Mouse (Mus musculus) megakaryocyte-erythroid progenitor cell, adult 5-6 weeks (primary cell): Measurements from ENCODE around the gene Cdyl2. TPM values are rescaled to one million over a fixed set of nuclear protein-coding genes. Genes with fewer than 3 reads are reported as not detected.
A peak's percentile ranks its signal among the peaks of the same experiment; 100 is the strongest.

Experiments
- ATAC-seq: replicated peaks from 2 replicates; pipeline ENCODE4 v1.8.0; 2016; ENCODE audit warnings: mild to moderate bottlenecking, inconsistent platforms; ENCODE audit not compliant: severe bottlenecking, poor library complexity, low FRiP score, low TSS enrichment
- total RNA-seq, 2 experiments: library from RNA; stranded (forward) in 1 of 2; stranded (reverse) in 1 of 2; fragments of 200-1000, 215-1000 nt in 1 of 2; fragments of >200 nt in 1 of 2; fragmentation: Nextera tagmentation in 1 of 2; gene quantifications; 2 replicates each; pipeline ENCODE4 v1.2.3; 2014 to 2017

The Cdyl2 gene
- total RNA-seq, 2 experiments from 2014 or later, result 2.4 to 3.6 TPM

DNA sequence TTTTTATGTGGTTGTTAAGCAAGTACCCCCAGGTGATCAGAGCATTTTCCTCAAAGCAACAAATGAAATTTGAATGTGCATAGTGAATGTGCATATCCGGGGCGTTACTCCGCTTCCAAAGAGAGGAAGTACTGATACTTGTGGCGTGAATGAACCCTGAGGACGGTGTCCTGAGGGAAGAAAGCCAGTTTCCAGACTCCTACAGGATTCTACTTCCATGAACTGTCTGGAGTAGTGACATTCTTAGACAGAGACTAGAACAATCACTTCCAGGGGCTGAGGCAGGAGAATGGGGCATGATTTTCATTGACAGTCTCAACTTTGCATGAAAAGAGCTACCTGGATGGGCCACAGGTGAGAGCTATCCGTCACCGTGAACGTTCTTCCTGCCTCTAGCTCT lies 59.3 kb downstream of the Cdyl2 start:
- no peak for ATAC-seq

- no peak for ATAC-seq
Observed at GRCm38 (mm10) chr8:116673052-116673451, 59.7 kb downstream of the Cdyl2 start.

GRCm38 (mm10) chr8:116671543-116671942 lies 61.2 kb downstream of the Cdyl2 start:
- no peak for ATAC-seq

GRCm38 (mm10) chr8:116670604-116671003 lies 62.2 kb downstream of the Cdyl2 start:
- 0 out of 2 replicates have a peak, but pooled peaks have one; percentile 30 for ATAC-seq

DNA sequence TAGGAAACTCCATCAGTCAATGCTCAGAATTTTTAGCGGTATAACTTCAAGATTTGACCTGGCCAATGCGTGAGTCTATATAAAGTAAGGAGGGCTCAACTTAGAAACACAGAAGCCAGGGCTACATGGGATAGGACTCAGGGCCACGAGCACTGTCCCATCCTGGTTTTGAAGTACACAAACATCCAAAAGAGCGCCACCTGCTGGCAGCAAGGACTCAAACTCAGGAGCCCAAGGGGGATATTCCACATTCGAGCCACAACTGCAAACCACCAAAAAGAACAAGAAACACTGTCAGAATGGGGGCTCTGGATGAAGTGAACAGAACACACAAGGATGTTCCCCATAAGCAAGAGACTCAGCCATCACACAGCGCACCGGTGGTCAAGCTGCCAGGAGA lies 63.8 kb downstream of the Cdyl2 start:
- no peak for ATAC-seq

GRCm38 (mm10) chr8:116666781-116667325 lies 65.9 kb downstream of the Cdyl2 start:
- no peak for ATAC-seq

- no peak for ATAC-seq
Observed at GRCm38 (mm10) chr8:116661521-116661920, 71.3 kb downstream of the Cdyl2 start.

DNA sequence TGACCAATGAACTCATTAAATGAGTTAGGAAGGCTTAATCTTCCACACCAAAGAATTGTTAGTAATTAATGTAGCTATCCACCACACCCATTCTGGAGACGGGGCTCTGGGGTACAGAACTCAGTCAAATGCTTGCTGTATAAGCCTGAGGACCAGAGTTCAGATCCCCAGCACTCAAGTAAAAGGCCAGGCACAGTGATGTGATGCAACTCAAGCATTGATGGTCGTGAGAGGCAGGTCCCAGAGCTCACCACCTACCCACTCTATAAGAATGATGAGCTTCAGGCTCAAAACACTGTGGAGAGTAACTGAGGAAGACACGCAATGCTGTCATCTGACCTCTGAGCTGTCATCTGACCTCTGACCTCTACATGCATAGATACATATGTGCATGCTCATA lies 76.0 kb downstream of the Cdyl2 start:
- ATAC-seq, result no peak

DNA sequence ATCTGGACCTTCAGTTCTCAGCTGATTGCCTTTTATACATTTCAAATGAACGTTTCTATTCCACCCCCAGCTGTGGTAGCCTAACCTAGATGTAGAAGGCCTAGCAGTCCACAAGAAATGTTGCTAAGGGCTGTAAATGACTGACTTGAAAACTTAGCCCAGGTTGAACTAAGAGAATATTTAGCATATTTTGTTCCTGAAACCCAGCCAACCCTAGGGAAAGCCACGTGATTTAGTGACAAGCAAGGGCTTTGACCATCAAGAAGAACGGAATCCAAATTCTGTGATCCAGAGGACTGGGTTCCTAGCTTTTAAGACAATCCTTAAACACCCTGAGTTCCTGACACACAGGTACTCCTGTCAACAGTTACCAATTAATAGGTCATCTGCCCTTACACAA lies 77.9 kb downstream of the Cdyl2 start:
- no peak for ATAC-seq

DNA sequence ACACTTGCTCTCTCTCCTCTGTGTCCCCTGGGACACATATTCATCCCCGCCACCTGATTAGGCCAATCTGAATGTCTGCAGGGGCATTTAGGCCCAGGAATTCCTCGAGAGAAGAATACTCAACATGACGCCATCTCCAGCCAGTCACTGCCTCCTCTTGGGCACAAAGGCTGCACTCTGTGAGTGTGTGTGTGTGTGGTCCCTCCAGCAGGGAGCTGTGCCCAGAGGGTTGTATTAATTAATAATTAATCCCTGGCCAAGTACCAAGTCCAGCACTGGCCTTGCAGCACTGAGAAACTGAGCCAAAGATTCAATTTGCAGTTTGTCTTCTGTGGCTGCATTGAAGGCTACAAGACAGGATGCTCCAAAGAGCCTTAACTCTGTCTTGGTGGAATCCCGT lies 79.8 kb downstream of the Cdyl2 start:
- no peak for ATAC-seq

DNA sequence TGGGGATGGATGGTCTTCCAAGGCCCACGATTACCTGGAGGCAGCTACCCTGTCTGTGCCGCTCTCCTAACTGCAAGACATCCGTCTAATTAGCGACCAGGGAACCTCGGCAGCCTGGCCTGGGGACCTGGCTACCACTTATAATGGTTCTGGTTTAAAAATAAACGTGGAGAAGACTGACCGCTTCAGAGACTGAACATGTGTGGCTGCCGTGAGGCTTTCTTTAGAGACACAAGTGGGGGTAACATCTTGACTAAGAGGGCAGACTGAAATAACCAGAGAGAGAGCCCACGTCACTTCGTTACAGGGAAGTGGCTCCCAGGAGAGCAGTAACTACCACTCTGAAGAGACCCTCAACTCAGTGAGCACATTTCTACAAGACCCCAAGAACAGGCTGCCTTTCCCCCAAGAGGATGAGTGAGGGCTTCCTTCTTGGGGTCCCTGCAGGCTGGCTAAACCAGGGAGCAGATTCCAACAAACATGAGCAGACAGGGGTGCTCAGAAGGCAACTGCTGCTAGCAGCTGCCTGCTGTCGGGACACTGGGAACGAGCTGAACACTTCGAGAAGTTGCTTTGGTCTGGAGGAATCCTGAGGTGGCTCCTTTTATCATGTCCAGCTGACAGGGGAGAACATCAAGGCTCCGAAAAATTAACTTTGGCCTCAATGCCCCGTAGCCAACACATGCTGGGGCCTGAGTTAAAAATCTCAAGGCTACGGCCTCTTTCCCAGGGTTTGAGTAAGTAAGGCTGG lies 82.6 kb downstream of the Cdyl2 start:
- ATAC-seq, result no peak

DNA sequence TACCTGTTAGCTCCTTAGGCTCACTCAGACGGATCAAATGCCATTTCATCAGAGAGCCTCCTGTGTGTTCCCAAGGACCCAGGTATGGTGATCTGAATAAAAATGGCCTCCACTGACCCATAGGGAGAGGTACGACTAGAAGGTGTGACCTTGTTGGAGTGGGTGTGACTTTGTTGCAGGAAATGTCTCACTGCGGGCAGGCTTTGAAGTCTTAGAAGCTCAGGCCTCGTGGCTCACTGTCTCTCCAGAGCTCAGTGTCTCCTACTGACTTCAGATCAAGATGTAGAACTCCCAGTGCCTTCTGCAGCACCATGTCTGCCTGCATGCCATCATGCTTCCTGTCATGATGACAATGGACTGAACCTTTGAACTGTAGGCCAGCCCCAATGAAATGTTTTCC lies 87.4 kb downstream of the Cdyl2 start:
- ATAC-seq, result no peak

DNA sequence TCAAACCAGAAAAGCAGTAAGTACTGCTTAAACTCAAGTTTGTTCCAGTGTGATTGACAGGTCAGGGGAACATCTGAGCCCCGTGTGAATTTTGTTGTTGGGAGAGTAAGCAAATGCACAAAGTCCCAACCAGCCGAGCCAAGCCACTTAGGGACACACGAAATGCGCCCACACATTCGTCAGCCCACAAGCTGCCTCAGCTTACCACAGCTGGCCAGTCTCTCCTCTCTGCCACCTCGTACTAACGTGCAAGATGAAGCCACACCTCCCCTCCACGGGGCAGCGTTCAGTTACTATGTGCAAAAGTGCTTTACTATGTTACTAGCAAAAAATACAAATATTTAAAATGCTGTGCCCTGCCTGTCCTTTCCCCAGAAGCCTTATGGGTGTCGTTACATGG lies 91.9 kb downstream of the Cdyl2 start:
- no peak for ATAC-seq

DNA sequence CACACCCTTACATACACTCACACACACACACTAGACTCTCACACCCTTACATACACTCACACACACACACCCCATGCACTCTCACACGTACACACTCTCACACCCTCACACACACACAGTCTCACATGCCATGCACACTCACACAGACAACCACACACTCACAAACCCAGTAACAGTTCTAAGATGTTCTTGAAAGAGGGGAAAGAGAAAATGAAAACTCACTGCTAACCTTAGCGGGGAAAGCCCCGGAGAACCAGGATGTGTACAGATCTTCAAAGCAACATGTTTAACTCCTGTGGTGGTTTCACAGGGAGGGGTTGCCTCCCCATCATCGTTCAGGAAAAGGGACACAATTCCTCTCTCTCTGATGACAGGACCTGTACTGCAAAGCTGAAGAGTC lies 94.8 kb downstream of the Cdyl2 start:
- no peak for ATAC-seq

DNA sequence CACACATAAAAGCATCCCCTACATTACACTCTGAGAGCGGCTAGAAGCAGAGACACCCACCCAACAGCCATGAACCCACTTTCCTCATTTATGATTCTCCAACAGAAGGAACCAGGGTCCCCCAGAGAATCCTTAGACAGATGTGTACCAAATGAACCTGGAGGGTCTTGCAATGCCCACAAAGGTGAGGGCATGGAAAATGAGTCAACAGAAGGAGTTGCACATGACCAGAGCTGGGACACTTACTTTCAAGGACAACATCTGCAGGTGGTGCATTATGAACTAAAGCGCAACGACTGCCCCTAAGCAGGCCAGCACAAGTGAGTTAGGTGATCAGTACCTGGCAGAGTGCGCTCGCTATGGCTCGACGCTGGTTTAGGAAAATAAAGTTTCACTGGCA lies 95.6 kb downstream of the Cdyl2 start:
- no peak for ATAC-seq

GRCm38 (mm10) chr8:116636396-116636795 lies 96.4 kb downstream of the Cdyl2 start:
- ATAC-seq, result no peak

GRCm38 (mm10) chr8:116635972-116636371 lies 96.8 kb downstream of the Cdyl2 start:
- ATAC-seq, result no peak

- no peak for ATAC-seq
Observed at GRCm38 (mm10) chr8:116635261-116635660, 97.5 kb downstream of the Cdyl2 start.

DNA sequence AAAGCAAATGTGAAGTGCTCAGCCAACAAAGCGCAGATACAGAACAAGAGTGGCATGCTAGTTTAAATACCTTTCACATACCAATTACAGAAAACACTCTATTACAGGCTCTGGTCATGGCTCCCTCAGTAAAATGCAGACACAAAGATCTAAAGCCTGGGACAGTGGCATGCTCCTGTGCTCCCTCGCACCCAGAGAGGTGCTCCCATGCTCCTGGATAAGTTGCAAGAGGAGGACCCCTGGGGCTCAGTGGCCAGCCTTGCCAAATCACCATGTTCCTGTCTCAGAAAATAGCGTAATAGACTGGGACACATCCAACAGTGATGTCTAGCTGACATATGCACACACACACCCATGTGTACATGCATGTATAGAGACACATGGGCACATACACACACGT lies 98.4 kb downstream of the Cdyl2 start:
- no peak for ATAC-seq

DNA sequence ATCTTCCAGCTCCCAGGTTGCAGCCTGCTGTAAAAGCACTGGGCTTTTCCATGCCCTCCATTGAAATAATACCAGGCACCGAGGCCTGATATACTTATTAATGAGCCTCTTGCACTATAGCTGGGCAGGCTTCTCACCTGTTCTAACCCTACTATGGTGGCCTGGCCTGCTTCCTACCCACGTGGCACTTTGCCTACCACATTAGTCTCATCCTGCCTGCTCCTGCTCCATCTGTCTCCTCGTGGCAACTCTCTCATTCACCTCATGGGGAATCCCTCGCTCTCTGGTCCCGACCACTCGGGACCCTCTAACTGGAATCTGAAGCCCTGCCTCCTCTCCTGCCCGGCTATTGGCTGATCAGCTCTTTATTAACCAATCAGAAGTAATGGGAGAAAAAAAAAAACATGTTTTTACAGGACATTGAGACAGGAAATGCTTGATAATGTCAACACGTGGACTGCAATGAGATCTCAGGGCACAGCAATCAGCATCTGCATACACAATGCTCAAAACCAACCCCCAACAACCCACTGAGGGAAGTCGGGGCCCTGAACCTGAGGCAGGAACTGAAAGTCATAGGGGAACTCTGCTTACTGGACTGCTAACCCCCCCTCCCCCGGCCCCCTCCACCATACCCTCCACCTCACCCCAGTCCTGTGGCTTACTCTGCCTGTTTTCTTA lies 99.2 kb downstream of the Cdyl2 start:
- no peak for ATAC-seq

DNA sequence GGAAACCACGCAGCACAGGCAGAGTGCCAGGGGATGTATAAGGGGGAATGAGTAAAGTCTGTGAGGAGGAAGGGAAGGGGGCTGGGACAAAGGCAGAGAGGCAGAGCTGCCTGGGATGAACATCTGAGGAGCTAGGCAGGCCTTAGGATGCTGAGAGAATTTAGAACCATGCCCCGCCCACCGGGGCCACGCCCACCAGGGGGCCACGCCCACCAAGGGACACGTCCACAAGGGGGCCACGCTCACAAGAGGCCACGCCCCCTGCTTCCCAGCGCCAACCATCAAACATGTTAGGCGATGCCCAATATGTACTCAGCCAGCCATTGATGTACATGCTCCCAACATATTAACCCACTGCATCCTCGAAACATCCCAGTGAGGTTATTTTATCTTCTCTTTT lies 102.7 kb downstream of the Cdyl2 start:
- peak; percentile 34; the same call in 1 of the 2 replicates for ATAC-seq
